Mouse (Mus musculus) liver, adult 2 months (tissue): ENCODE data around the gene Fmnl3.

Experiments
- CTCF ChIP-seq: fragments of 200-500 bp; IDR thresholded peaks from 2 replicates; pipeline ENCODE4 v1.5.1; 2011; ENCODE audit warnings: low read depth, low read length, control low read depth
- POLR2A ChIP-seq: fragments of 200-500 bp; IDR thresholded peaks from 2 replicates; pipeline ENCODE4 v1.6.1; 2011; ENCODE audit warnings: low read length, control low read depth; ENCODE audit not compliant: insufficient read depth; ENCODE audit errors: extremely low read depth

GRCm38 (mm10) chr15:99332111-99332510, 38.2 kb downstream of the Fmnl3 start:
- TF ChIP-seq CTCF (no peak), POLR2A (no peak)
